Mouse (Mus musculus) ovary, postnatal 10 days (tissue): ENCODE measurements around the gene E130116L18Rik.
"Not testable (repeated sequence)": the region's sequence is repeated elsewhere in the genome, so short reads cannot be mapped to it uniquely, and the experiment has no call there.

Experiments used
- DNase-seq: peaks from one replicate; pipeline ENCODE4 v3.0.0; 2022; ENCODE audit warnings: low spot score

E130116L18Rik gene

GRCm38 (mm10) chr5:25181004-25181531, 41.9 kb downstream of the E130116L18Rik start, which contains the start of gene Galntl5:
Gene Galntl5, plus strand, starts transcription at chr5:25181460.
- no peak for DNase-seq

GRCm38 (mm10) chr5:25179936-25180488, 42.9 kb downstream of the E130116L18Rik start:
- DNase-seq, result no peak

GRCm38 (mm10) chr5:25179284-25179683, 43.7 kb downstream of the E130116L18Rik start:
- no peak for DNase-seq

GRCm38 (mm10) chr5:25178543-25178942, 44.4 kb downstream of the E130116L18Rik start:
- DNase-seq, result not testable (repeated sequence)

- DNase-seq, result not testable (repeated sequence)
These were observed 45.0 kb downstream of the E130116L18Rik start for GRCm38 (mm10) chr5:25177937-25178336.
